Mouse (Mus musculus) skeletal muscle tissue, adult 2 months (tissue): ENCODE measurements around the gene Rcl1.

Experiments
- DNase-seq: peaks from one replicate; pipeline ENCODE4 v3.0.0-alpha.2; 2012; ENCODE audit warnings: low read depth, low spot score

The Rcl1 gene

DNA sequence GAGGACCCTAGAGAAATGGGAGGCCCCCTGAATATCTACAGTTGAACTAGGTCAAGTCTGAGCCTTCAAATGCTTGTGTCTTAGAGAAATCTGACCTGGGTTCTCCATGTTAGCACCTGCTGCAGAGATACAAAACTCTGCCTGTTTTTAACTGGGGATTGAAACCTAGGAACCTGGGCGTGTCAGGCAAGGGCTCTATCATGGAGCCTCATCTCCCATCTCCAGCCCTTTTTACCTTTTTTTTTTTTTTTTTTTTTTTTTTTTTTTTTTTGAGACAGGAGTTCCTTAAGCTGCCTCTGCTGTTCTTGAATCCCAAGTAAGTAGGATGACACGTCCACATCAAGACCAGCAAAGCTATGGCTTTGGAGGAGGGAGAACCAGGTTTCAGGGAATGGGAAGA is 50.3 kb downstream of the Rcl1 start:
- no peak for DNase-seq

DNA sequence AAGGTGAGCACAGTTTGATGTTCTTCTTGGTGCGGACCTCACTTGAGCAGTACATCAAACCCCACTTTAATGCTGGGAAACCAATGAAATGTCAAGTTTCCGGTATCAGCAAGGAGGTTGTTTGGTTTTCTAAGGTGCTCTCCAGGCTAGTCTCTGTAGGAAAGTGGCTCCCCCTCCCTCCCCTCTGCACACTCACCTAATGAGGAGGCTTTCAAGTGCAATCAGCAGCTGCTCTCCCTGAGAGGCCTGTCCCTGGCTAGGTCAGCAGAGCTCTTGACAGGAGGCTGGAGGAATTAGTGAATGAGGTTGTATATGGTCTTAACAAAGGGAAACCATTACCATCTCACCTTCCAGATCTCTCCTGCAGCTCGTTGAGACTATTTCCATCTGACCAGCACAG is 54.4 kb downstream of the Rcl1 start:
- no peak for DNase-seq

DNA sequence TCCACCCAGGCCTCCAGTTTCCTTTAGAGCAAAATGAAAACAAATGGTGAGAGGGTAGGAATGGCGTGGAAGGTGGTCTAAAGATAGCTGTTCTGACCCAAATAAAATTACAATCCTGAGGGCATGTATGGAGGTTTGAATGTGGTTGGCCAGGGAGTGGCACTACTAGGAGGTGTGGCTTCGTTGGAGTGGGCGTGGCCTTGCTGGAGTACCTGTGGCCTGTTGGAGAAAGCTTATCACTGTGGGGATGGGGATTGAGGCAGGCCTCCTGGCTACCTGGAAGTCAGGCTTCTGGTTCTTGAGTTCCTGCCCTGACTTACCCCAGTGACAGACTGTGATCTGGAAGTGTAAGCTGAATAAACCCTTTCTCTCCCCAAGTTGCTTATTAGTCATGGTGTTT is 55.2 kb downstream of the Rcl1 start:
- DNase-seq = no peak

GRCm38 (mm10) chr19:29157678-29158466 is 56.7 kb downstream of the Rcl1 start:
- no peak for DNase-seq

DNA sequence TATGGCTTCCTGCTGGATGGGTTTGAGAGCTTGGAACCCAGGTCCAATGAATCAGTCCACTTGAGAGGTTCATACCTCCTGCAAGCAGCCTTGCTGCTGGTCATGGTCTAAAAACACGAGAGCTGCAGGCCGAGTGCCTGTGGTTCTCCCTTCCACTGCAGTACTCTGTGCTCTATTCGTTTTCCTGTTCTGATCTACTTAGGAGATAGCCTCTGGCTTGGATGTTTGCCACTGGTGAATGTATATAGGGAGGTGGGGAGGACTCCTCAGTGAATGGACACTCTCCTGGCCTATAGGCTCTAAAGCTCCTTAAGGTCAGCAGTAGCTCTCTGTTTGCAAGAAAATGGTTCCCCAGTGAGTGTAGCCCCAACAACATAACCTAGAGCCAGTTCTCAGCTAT is 57.3 kb downstream of the Rcl1 start:
- no peak for DNase-seq

- DNase-seq = no peak
Observed at GRCm38 (mm10) chr19:29163817-29164527, 62.8 kb downstream of the Rcl1 start.

- no peak for DNase-seq
Observed at GRCm38 (mm10) chr19:29164528-29165166, 63.5 kb downstream of the Rcl1 start.

DNA sequence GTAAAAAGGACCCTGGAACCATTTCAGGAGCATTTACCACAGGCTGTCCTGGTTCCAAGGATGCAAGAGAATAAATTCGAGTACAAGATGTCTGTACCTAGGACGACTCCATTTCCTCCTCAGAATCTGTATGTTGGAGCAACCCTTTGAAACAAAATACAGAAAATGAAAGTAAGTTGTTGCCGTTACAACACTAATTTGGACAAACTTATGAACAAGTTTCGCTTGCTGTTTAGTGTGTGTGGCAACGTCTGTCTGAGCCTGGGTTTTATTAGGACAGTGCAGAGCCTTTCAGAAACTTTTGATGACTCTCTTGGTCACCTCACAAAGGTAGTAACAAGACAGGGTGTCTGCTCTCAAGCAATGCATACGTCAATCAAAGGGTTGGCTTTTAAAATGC is 66.8 kb downstream of the Rcl1 start:
- no peak for DNase-seq

DNA sequence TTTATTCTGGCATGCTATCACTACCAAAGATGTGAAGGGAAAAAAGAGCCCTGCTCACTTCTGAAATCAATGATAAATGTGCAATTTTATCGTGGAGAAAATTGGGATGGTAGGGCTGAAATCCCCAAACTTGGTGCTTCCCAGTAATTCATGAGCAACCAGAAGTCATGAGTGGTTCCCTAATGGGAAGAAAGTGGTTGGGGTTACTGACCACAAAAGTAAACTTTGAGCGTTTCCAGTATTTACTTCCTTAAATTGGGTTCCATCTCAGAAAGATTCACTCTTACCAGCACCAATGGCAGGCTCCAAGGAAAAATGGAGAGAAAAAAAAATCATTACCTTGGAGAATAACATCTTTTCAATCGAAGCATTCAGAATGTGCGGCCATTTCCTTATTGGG is 79.2 kb downstream of the Rcl1 start:
- no peak for DNase-seq

DNA sequence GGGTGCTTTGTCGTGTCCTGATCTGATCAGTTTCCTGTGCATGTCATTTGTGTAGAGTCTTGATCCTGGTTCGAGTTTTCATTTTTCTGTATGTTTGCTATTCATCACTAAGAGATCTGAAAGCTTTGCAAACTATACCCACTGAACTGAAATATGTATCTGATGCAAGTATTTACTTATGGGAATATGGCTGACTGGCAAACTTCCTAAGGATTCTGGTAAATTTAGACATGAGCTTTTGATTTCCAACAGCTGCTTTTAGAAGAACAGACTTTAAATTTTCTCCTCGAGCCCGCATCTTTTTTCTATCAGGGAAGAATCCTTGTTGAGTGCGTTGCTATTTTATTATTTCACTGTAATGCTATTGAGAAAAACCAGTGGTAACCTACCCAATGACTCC is 81.0 kb downstream of the Rcl1 start:
- DNase-seq = no peak

DNA sequence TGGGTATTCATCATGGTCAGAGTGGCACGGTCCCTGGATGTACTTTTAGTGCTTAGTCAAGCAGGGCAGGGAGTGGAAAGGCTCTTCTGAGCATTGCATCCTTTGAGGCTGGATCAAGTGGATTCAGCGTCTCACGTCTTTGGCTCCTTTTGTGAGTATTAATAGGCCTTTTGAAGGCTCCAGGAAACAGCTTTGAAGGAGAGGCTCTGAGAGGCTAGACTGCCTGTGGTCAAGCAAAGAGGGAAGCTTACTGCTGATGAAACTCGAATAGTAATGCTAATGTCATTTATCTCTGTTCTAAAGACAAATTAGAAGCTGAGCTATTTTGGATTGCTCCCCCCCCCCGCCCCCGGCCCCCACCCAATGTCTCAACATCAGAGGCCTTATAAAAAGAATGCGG is 83.9 kb downstream of the Rcl1 start:
- DNase-seq = no peak

DNA sequence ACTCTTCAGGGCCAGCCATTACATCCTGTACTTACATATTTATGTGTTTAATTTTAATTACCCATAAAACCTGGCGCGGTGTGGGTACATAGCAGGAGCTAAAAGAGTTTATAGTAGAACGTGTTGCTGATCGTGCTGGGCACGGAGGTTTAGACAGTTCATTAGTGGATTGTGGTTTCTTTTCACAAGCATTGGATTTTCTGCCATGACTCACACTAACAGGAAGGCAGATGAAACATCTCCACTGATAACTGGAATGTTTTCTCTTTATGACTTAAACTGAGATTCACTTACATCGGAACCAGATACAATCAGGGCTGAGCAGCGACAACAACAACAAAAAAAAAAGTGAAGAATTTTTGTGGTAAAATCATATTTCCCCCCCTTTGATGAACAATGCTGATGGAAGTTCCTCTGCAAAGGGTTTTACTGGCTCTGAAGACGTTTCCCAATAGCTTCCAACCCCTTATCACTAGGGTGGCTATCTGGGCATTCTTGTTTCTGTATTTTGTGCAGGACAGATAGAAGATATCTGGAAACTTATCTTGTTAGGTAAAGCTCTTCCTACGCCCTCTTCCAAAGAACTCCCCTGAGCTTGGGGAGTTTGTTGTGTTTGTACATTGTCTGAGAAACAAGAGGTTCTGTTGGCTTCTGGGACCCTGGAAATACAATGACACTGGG is 84.5 kb downstream of the Rcl1 start:
- no peak for DNase-seq

GRCm38 (mm10) chr19:29188879-29189278 is 87.7 kb downstream of the Rcl1 start:
- DNase-seq = no peak
